Mouse (Mus musculus): Measurements from ENCODE around the gene Klhl42. TPM values are rescaled to one million over a fixed set of nuclear protein-coding genes. Genes with fewer than 3 reads are reported as not detected.

The Klhl42 gene
- polyA plus RNA-seq, 2 experiments = 1.9 to 2.0 TPM

- no peaks in the 10 kb centered on the region for H3K4me1 ChIP-seq (replicated peaks; ENCODE audit: control insufficient read depth in 2 of 2, insufficient read depth in 2 of 2, low read length in 1 of 2)
- peaks cover 13% of the 10 kb centered on the region for H3K36me3 ChIP-seq (replicated peaks; ENCODE audit: control insufficient read depth, insufficient read depth, low read depth)
- no peak overlapping the region for H3K9ac ChIP-seq (replicated peaks)
- H3K4me3 ChIP-seq (ENCODE audit: insufficient read depth in 1 of 2, low read depth in 2 of 2, low read length in 2 of 2) = no peak overlapping the region
- no peaks in the 10 kb centered on the region for H3K27me3 ChIP-seq (ENCODE audit: control insufficient read depth, insufficient read depth, low read length)
- TF ChIP-seq EP300 (IDR thresholded peaks at IDR 0.05; ENCODE audit: low read depth) (no peak), CTCF (IDR thresholded peaks at IDR 0.05; ENCODE audit: low read depth) (no peak)
- DNase-seq (ENCODE audit: low read depth in 3 of 3, low spot score in 3 of 3) = no peak
- H3K27ac ChIP-seq = no peak overlapping the region
- H3K4me2 ChIP-seq (ENCODE audit: low read depth) = no peak overlapping the region
- ATAC-seq (ENCODE audit: insufficient read depth) = no peak
- 81% methylated on average over 8 of the region's 8 CpGs for WGBS (ENCODE audit: insufficient replicate concordance)
- no peaks in the 10 kb centered on the region for H3K9me3 ChIP-seq (ENCODE audit: control insufficient read depth, low read length)
Observed at GRCm38 (mm10) chr6:147051666-147052065, 39.5 kb upstream of the Klhl42 start.

GRCm38 (mm10) chr6:147052440-147052839, 38.7 kb upstream of the Klhl42 start:
- H3K4me3 ChIP-seq (ENCODE audit: insufficient read depth in 1 of 2, low read depth in 2 of 2, low read length in 2 of 2) = no peak overlapping the region
- no peak overlapping the region for H3K9ac ChIP-seq (replicated peaks)
- H3K27me3 ChIP-seq (ENCODE audit: control insufficient read depth, insufficient read depth, low read length) = no peaks in the 10 kb centered on the region
- DNase-seq (ENCODE audit: low read depth in 3 of 3, low spot score in 3 of 3) (no peak), ATAC-seq (ENCODE audit: insufficient read depth) (no peak)
- no peaks in the 10 kb centered on the region for H3K4me1 ChIP-seq (replicated peaks; ENCODE audit: control insufficient read depth in 2 of 2, insufficient read depth in 2 of 2, low read length in 1 of 2)
- H3K36me3 ChIP-seq (replicated peaks; ENCODE audit: control insufficient read depth, insufficient read depth, low read depth) = peaks cover 13% of the 10 kb centered on the region
- H3K27ac ChIP-seq = no peak overlapping the region
- H3K4me2 ChIP-seq (ENCODE audit: low read depth) = no peak overlapping the region
- TF ChIP-seq EP300 (IDR thresholded peaks at IDR 0.05; ENCODE audit: low read depth) = no peak
- TF ChIP-seq CTCF (IDR thresholded peaks at IDR 0.05; ENCODE audit: low read depth) = no peak
- no peaks in the 10 kb centered on the region for H3K9me3 ChIP-seq (ENCODE audit: control insufficient read depth, low read length)
- WGBS (ENCODE audit: insufficient replicate concordance) = 80% methylated on average over 9 of the region's 9 CpGs

GRCm38 (mm10) chr6:147053785-147054646, 37.2 kb upstream of the Klhl42 start:
- peaks cover 6% of the 10 kb centered on the region for H3K36me3 ChIP-seq (replicated peaks; ENCODE audit: control insufficient read depth, insufficient read depth, low read depth)
- 76% methylated on average over 19 of the region's 19 CpGs for whole genome bisulfite sequencing (ENCODE audit: insufficient replicate concordance)
- no peaks in the 10 kb centered on the region for H3K4me1 ChIP-seq (replicated peaks; ENCODE audit: control insufficient read depth in 2 of 2, insufficient read depth in 2 of 2, low read length in 1 of 2)
- no peak overlapping the region for H3K4me3 ChIP-seq (ENCODE audit: insufficient read depth in 1 of 2, low read depth in 2 of 2, low read length in 2 of 2)
- H3K9ac ChIP-seq (replicated peaks) = no peak overlapping the region
- no peaks in the 10 kb centered on the region for H3K27me3 ChIP-seq (ENCODE audit: control insufficient read depth, insufficient read depth, low read length)
- no peak overlapping the region for H3K4me2 ChIP-seq (ENCODE audit: low read depth)
- H3K27ac ChIP-seq = no peak overlapping the region
- ATAC-seq (ENCODE audit: insufficient read depth) (no peak), DNase-seq (ENCODE audit: low read depth in 3 of 3, low spot score in 3 of 3) (no peak)
- H3K9me3 ChIP-seq (ENCODE audit: control insufficient read depth, low read length) = no peaks in the 10 kb centered on the region
- TF ChIP-seq EP300 (IDR thresholded peaks at IDR 0.05; ENCODE audit: low read depth) (no peak), CTCF (IDR thresholded peaks at IDR 0.05; ENCODE audit: low read depth) (no peak)

- H3K9me3 ChIP-seq (ENCODE audit: control insufficient read depth, low read length) = no peaks in the 10 kb centered on the region
- TF ChIP-seq CTCF (IDR thresholded peaks at IDR 0.05; ENCODE audit: low read depth) (no peak), EP300 (IDR thresholded peaks at IDR 0.05; ENCODE audit: low read depth) (no peak)
- no peak overlapping the region for H3K27ac ChIP-seq
- H3K4me3 ChIP-seq (ENCODE audit: insufficient read depth in 1 of 2, low read depth in 2 of 2, low read length in 2 of 2) = no peak overlapping the region
- ATAC-seq (ENCODE audit: insufficient read depth) (no peak), DNase-seq (ENCODE audit: low read depth in 3 of 3, low spot score in 3 of 3) (no peak)
- H3K4me2 ChIP-seq (ENCODE audit: low read depth) = no peak overlapping the region
- no peaks in the 10 kb centered on the region for H3K4me1 ChIP-seq (replicated peaks; ENCODE audit: control insufficient read depth in 2 of 2, insufficient read depth in 2 of 2, low read length in 1 of 2)
- no peaks in the 10 kb centered on the region for H3K27me3 ChIP-seq (ENCODE audit: control insufficient read depth, insufficient read depth, low read length)
- 70% methylated on average over 10 of the region's 10 CpGs for WGBS (ENCODE audit: insufficient replicate concordance)
- peaks cover 3% of the 10 kb centered on the region for H3K36me3 ChIP-seq (replicated peaks; ENCODE audit: control insufficient read depth, insufficient read depth, low read depth)
- H3K9ac ChIP-seq (replicated peaks) = no peak overlapping the region
Observed at GRCm38 (mm10) chr6:147055374-147055977, 35.7 kb upstream of the Klhl42 start.

- ATAC-seq (ENCODE audit: insufficient read depth) = no peak
- Histone ChIP-seq H3K4me2 (ENCODE audit: low read depth) (no peak overlapping the region), H3K27ac (no peak overlapping the region), H3K4me3 (ENCODE audit: insufficient read depth in 1 of 2, low read depth in 2 of 2, low read length in 2 of 2) (no peak overlapping the region), H3K27me3 (ENCODE audit: control insufficient read depth, insufficient read depth, low read length) (no peaks in the 10 kb centered on the region), H3K4me1 (replicated peaks; ENCODE audit: control insufficient read depth in 2 of 2, insufficient read depth in 2 of 2, low read length in 1 of 2) (no peaks in the 10 kb centered on the region), H3K9me3 (ENCODE audit: control insufficient read depth, low read length) (no peaks in the 10 kb centered on the region), H3K9ac (replicated peaks) (no peak overlapping the region), H3K36me3 (replicated peaks; ENCODE audit: control insufficient read depth, insufficient read depth, low read depth) (peaks cover 7% of the 10 kb centered on the region)
- TF ChIP-seq EP300 (IDR thresholded peaks at IDR 0.05; ENCODE audit: low read depth) (no peak), CTCF (IDR thresholded peaks at IDR 0.05; ENCODE audit: low read depth) (no peak)
- no peak for DNase-seq (ENCODE audit: low read depth in 3 of 3, low spot score in 3 of 3)
- WGBS (ENCODE audit: insufficient replicate concordance) = 75% methylated on average over 7 of the region's 7 CpGs
Observed at GRCm38 (mm10) chr6:147059326-147059725, 31.9 kb upstream of the Klhl42 start.
